Mouse (Mus musculus) liver, adult 2 months (tissue): Measurements from ENCODE around the gene Otud7a.

Experiments
- CTCF ChIP-seq: fragments of 200-500 bp; IDR thresholded peaks from 2 replicates; pipeline ENCODE4 v1.5.1; 2011; ENCODE audit warnings: low read depth, low read length, control low read depth
- POLR2A ChIP-seq: fragments of 200-500 bp; IDR thresholded peaks from 2 replicates; pipeline ENCODE4 v1.6.1; 2011; ENCODE audit warnings: low read length, control low read depth; ENCODE audit not compliant: insufficient read depth; ENCODE audit errors: extremely low read depth

GRCm38 (mm10) chr7:63604827-63605226, 160.3 kb downstream of the Otud7a start:
- TF ChIP-seq CTCF (no peak), POLR2A (no peak)
